Mouse (Mus musculus) heart, postnatal 14 days (tissue): ENCODE results near the gene Gpr22. TPM values are rescaled to one million over a fixed set of nuclear protein-coding genes. Genes with fewer than 3 reads are reported as not detected.

Experiments
- DNase-seq, 2 experiments: peaks; one replicate each; pipeline ENCODE4 v3.0.0; 2021 to 2022
- intact Hi-C: fragments of 180-260 bp; cut with DNase I; formaldehyde crosslinking; loops from one replicate; pipeline ENCODE4 v1.15.1; 2025
- total RNA-seq, 2 experiments: library from RNA; stranded (reverse); gene quantifications; 2 replicates each; pipeline ENCODE4 v1.2.3; 2021

The Gpr22 gene
- total RNA-seq, 2 experiments from 2014 or later = 13.5 to 16.3 TPM

- DNase-seq = no peak
- intact Hi-C loops = no loop called here
These were observed 13.0 kb downstream of the Gpr22 start for GRCm38 (mm10) chr12:31700623-31701347.

GRCm38 (mm10) chr12:31693278-31693677 lies 20.5 kb downstream of the Gpr22 start:
- intact Hi-C loops = no loop called here
- DNase-seq = no peak

GRCm38 (mm10) chr12:31686679-31687078 lies 27.1 kb downstream of the Gpr22 start:
- no peak for DNase-seq
- intact Hi-C loops = no loop called here

GRCm38 (mm10) chr12:31667187-31667586 lies 46.6 kb downstream of the Gpr22 start:
- no peak for DNase-seq
- intact Hi-C loops = no loop called here

GRCm38 (mm10) chr12:31665999-31666398 lies 47.7 kb downstream of the Gpr22 start:
- intact Hi-C loops = no loop called here
- DNase-seq = no peak

Other genes starting within 250 kb of the Gpr22 start
- 10 to 100 TPM; 10.5 to 11.4 TPM for gene Cbll1, start 214.3 kb downstream of the Gpr22 start, total RNA-seq
- gene Slc26a4, start 154.0 kb downstream of the Gpr22 start, total RNA-seq = under 1 TPM in 1 of 2 experiments, not detected in 1; 0.07 TPM
- 10 to 100 TPM; 23.2 to 25.2 TPM for gene Bcap29, start 79.3 kb downstream of the Gpr22 start, total RNA-seq
- gene Dus4l, start 59.1 kb downstream of the Gpr22 start, total RNA-seq = 1 to 10 TPM; 7.0 TPM
- gene Cog5, start 59.1 kb downstream of the Gpr22 start, total RNA-seq = 10 to 100 TPM; 55.2 to 56.0 TPM
- 10 to 100 TPM; 83.7 to 87.2 TPM for gene Hbp1, start 236.6 kb upstream of the Gpr22 start, total RNA-seq